Mouse (Mus musculus): ENCODE measurements around the gene Slc20a1. TPM values are rescaled to one million over a fixed set of nuclear protein-coding genes. Genes with fewer than 3 reads are reported as not detected.
A peak's percentile ranks its signal among the peaks of the same experiment; 100 is the strongest.

The Slc20a1 gene
- polyA plus RNA-seq, 1 experiment from 2014 or later: 45.8 TPM

GRCm38 (mm10) chr2:129228571-129228970 lies 30.0 kb downstream of the Slc20a1 start:
- no peak overlapping the region for H3K4me2 ChIP-seq
- H3K4me1 ChIP-seq (replicated peaks): peaks cover 8% of the 10 kb centered on the region; the same call in 1 of the 2 replicates
- H3K27me3 ChIP-seq (replicated peaks): no peaks in the 10 kb centered on the region
- no peak overlapping the region for H3K9ac ChIP-seq
- H3K36me3 ChIP-seq: no peaks in the 10 kb centered on the region
- no peaks in the 10 kb centered on the region for H3K9me3 ChIP-seq (replicated peaks)
- no peak for ATAC-seq (ENCODE audit: insufficient number of reproducible peaks, low FRiP score)
- H3K27ac ChIP-seq (ENCODE audit: poor library complexity, severe bottlenecking): no peak overlapping the region
- WGBS: 85% methylated on average over 4 of the region's 4 CpGs
- no peak overlapping the region for H3K4me3 ChIP-seq

GRCm38 (mm10) chr2:129229316-129229715 lies 30.8 kb downstream of the Slc20a1 start:
- 90% methylated on average over 7 of the region's 7 CpGs for WGBS
- no peak overlapping the region for H3K9ac ChIP-seq
- H3K27me3 ChIP-seq (replicated peaks): no peaks in the 10 kb centered on the region
- no peaks in the 10 kb centered on the region for H3K36me3 ChIP-seq
- H3K4me3 ChIP-seq: no peak overlapping the region
- no peaks in the 10 kb centered on the region for H3K9me3 ChIP-seq (replicated peaks)
- no peak overlapping the region; the same call in 1 of the 2 replicates for H3K27ac ChIP-seq (ENCODE audit: poor library complexity, severe bottlenecking)
- ATAC-seq (ENCODE audit: insufficient number of reproducible peaks, low FRiP score): no peak
- H3K4me2 ChIP-seq: no peak overlapping the region
- peaks cover 13% of the 10 kb centered on the region for H3K4me1 ChIP-seq (replicated peaks)

- Histone ChIP-seq H3K4me2 (no peak overlapping the region), H3K9ac (no peak overlapping the region), H3K27ac (ENCODE audit: poor library complexity, severe bottlenecking) (no peak overlapping the region), H3K9me3 (replicated peaks) (no peaks in the 10 kb centered on the region), H3K4me1 (replicated peaks) (peaks cover 8% of the 10 kb centered on the region; the same call in 1 of the 2 replicates), H3K4me3 (no peak overlapping the region), H3K27me3 (replicated peaks) (no peaks in the 10 kb centered on the region), H3K36me3 (no peaks in the 10 kb centered on the region)
- 51% methylated on average over 4 of the region's 4 CpGs for WGBS
- ATAC-seq (ENCODE audit: insufficient number of reproducible peaks, low FRiP score): no peak
These were observed 33.5 kb downstream of the Slc20a1 start for GRCm38 (mm10) chr2:129232023-129232422.

GRCm38 (mm10) chr2:129232484-129232883 lies 33.9 kb downstream of the Slc20a1 start:
- peak overlapping the region; percentile 56 for H3K27ac ChIP-seq (ENCODE audit: poor library complexity, severe bottlenecking)
- H3K4me3 ChIP-seq: no peak overlapping the region
- no peaks in the 10 kb centered on the region for H3K9me3 ChIP-seq (replicated peaks)
- H3K4me2 ChIP-seq: peak overlapping the region; percentile 33; the same call in 1 of the 2 replicates
- peaks cover 8% of the 10 kb centered on the region; the same call in 1 of the 2 replicates for H3K4me1 ChIP-seq (replicated peaks)
- no peaks in the 10 kb centered on the region for H3K36me3 ChIP-seq
- peak; percentile 82 for ATAC-seq (ENCODE audit: insufficient number of reproducible peaks, low FRiP score)
- no peaks in the 10 kb centered on the region for H3K27me3 ChIP-seq (replicated peaks)
- WGBS: 72% methylated on average over 9 of the region's 9 CpGs
- no peak overlapping the region for H3K9ac ChIP-seq

GRCm38 (mm10) chr2:129233218-129233617 lies 34.7 kb downstream of the Slc20a1 start:
- ATAC-seq (ENCODE audit: insufficient number of reproducible peaks, low FRiP score): no peak
- H3K36me3 ChIP-seq: no peaks in the 10 kb centered on the region
- H3K9ac ChIP-seq: no peak overlapping the region
- WGBS: 85% methylated on average over 1 of the region's 1 CpGs
- peaks cover 8% of the 10 kb centered on the region; the same call in 1 of the 2 replicates for H3K4me1 ChIP-seq (replicated peaks)
- H3K27me3 ChIP-seq (replicated peaks): no peaks in the 10 kb centered on the region
- H3K9me3 ChIP-seq (replicated peaks): no peaks in the 10 kb centered on the region
- H3K27ac ChIP-seq (ENCODE audit: poor library complexity, severe bottlenecking): peak overlapping the region; percentile 24
- peak overlapping the region; percentile 42 for H3K4me2 ChIP-seq
- H3K4me3 ChIP-seq: no peak overlapping the region

GRCm38 (mm10) chr2:129233803-129234477 lies 35.4 kb downstream of the Slc20a1 start:
- Histone ChIP-seq H3K4me3 (peak overlapping the region; percentile 18; the same call in 1 of the 2 replicates), H3K36me3 (no peaks in the 10 kb centered on the region), H3K27me3 (replicated peaks) (no peaks in the 10 kb centered on the region), H3K4me2 (peak overlapping the region; percentile 42), H3K9ac (peak overlapping the region; percentile 63; the same call in 1 of the 2 replicates), H3K4me1 (replicated peaks) (peaks cover 8% of the 10 kb centered on the region; the same call in 1 of the 2 replicates), H3K27ac (ENCODE audit: poor library complexity, severe bottlenecking) (peak overlapping the region; percentile 24), H3K9me3 (replicated peaks) (no peaks in the 10 kb centered on the region)
- peak; percentile 69 for ATAC-seq (ENCODE audit: insufficient number of reproducible peaks, low FRiP score)
- 13% methylated on average over 9 of the region's 9 CpGs for WGBS

GRCm38 (mm10) chr2:129234731-129235130 lies 36.2 kb downstream of the Slc20a1 start:
- WGBS: 61% methylated on average over 2 of the region's 2 CpGs
- 0 out of 2 replicates have a peak overlapping the region, but pooled peaks have one; percentile 42 for H3K4me2 ChIP-seq
- no peak overlapping the region for H3K4me3 ChIP-seq
- peaks cover 8% of the 10 kb centered on the region; the same call in 1 of the 2 replicates for H3K4me1 ChIP-seq (replicated peaks)
- no peak for ATAC-seq (ENCODE audit: insufficient number of reproducible peaks, low FRiP score)
- peak overlapping the region; percentile 10; the same call in 1 of the 2 replicates for H3K27ac ChIP-seq (ENCODE audit: poor library complexity, severe bottlenecking)
- no peaks in the 10 kb centered on the region for H3K27me3 ChIP-seq (replicated peaks)
- H3K36me3 ChIP-seq: no peaks in the 10 kb centered on the region
- H3K9me3 ChIP-seq (replicated peaks): no peaks in the 10 kb centered on the region
- H3K9ac ChIP-seq: no peak overlapping the region

- WGBS: 80% methylated on average over 4 of the region's 4 CpGs
- Histone ChIP-seq H3K4me2 (no peak overlapping the region), H3K9me3 (replicated peaks) (peaks cover 4% of the 10 kb centered on the region), H3K9ac (no peak overlapping the region), H3K27ac (ENCODE audit: poor library complexity, severe bottlenecking) (no peak overlapping the region), H3K36me3 (no peaks in the 10 kb centered on the region), H3K4me3 (no peak overlapping the region), H3K4me1 (replicated peaks) (peaks cover 18% of the 10 kb centered on the region), H3K27me3 (replicated peaks) (no peaks in the 10 kb centered on the region)
- no peak for ATAC-seq (ENCODE audit: insufficient number of reproducible peaks, low FRiP score)
These were observed 38.0 kb downstream of the Slc20a1 start for GRCm38 (mm10) chr2:129236526-129236925.

- Histone ChIP-seq H3K9me3 (replicated peaks) (peaks cover 4% of the 10 kb centered on the region), H3K9ac (no peak overlapping the region; the same call in 1 of the 2 replicates), H3K4me1 (replicated peaks) (peaks cover 45% of the 10 kb centered on the region), H3K27ac (ENCODE audit: poor library complexity, severe bottlenecking) (peak overlapping the region; percentile 29; the same call in 1 of the 2 replicates), H3K36me3 (no peaks in the 10 kb centered on the region), H3K27me3 (replicated peaks) (no peaks in the 10 kb centered on the region), H3K4me3 (no peak overlapping the region), H3K4me2 (no peak overlapping the region)
- 52% methylated on average over 9 of the region's 9 CpGs for WGBS
- ATAC-seq (ENCODE audit: insufficient number of reproducible peaks, low FRiP score): peak; percentile 92
These were observed 42.3 kb downstream of the Slc20a1 start for GRCm38 (mm10) chr2:129240726-129241432.

- Histone ChIP-seq H3K4me3 (no peak overlapping the region), H3K9ac (no peak overlapping the region), H3K9me3 (replicated peaks) (peaks cover 4% of the 10 kb centered on the region), H3K4me2 (no peak overlapping the region), H3K27ac (ENCODE audit: poor library complexity, severe bottlenecking) (0 out of 2 replicates have a peak overlapping the region, but pooled peaks have one; percentile 23), H3K27me3 (replicated peaks) (no peaks in the 10 kb centered on the region), H3K36me3 (no peaks in the 10 kb centered on the region), H3K4me1 (replicated peaks) (peaks cover 49% of the 10 kb centered on the region)
- no peak for ATAC-seq (ENCODE audit: insufficient number of reproducible peaks, low FRiP score)
- 55% methylated on average over 7 of the region's 7 CpGs for WGBS
These were observed 43.6 kb downstream of the Slc20a1 start for GRCm38 (mm10) chr2:129241845-129242833.

All from heart, embryonic 12.5 days (tissue).